Mouse (Mus musculus): ENCODE data around the gene Prdx1. TPM values are rescaled to one million over a fixed set of nuclear protein-coding genes. Genes with fewer than 3 reads are reported as not detected.

Prdx1 gene
- polyA plus RNA-seq, 1 experiment from 2014 or later: 985 TPM

Other genes starting within 250 kb of the Prdx1 start
- 31.9 and 59.0 TPM in 2 replicates for gene Mast2, start 221.4 kb upstream of the Prdx1 start, polyA plus RNA-seq (2014; fragmentation: Nextera tagmentation; extraction: Ambion mirVana)
- gene Ipp, start 178.0 kb upstream of the Prdx1 start, polyA plus RNA-seq (2014; fragmentation: Nextera tagmentation; extraction: Ambion mirVana): 5.5 and 5.6 TPM in 2 replicates
- 34.5 and 38.1 TPM in 2 replicates for gene Tmem69, start 129.6 kb upstream of the Prdx1 start, polyA plus RNA-seq (2014; fragmentation: Nextera tagmentation; extraction: Ambion mirVana)
- gene Gpbp1l1, start 127.9 kb upstream of the Prdx1 start, polyA plus RNA-seq (2014; fragmentation: Nextera tagmentation; extraction: Ambion mirVana): 35.9 and 36.0 TPM in 2 replicates
- 2.8 and 2.9 TPM in 2 replicates for gene Ccdc17, start 88.9 kb upstream of the Prdx1 start, polyA plus RNA-seq (2014; fragmentation: Nextera tagmentation; extraction: Ambion mirVana)
- gene Nasp, start 57.6 kb upstream of the Prdx1 start, polyA plus RNA-seq (2014; fragmentation: Nextera tagmentation; extraction: Ambion mirVana): 270 and 283 TPM in 2 replicates
- 600 and 609 TPM in 2 replicates for gene Akr1a1, start 33.9 kb upstream of the Prdx1 start, polyA plus RNA-seq (2014; fragmentation: Nextera tagmentation; extraction: Ambion mirVana)
- 23.3 and 30.9 TPM in 2 replicates for gene Mmachc, start 22.9 kb downstream of the Prdx1 start, polyA plus RNA-seq (2014; fragmentation: Nextera tagmentation; extraction: Ambion mirVana)
- 28.5 and 34.1 TPM in 2 replicates for gene Ccdc163, start 23.0 kb downstream of the Prdx1 start, polyA plus RNA-seq (2014; fragmentation: Nextera tagmentation; extraction: Ambion mirVana)
- gene Tesk2, start 35.4 kb downstream of the Prdx1 start, polyA plus RNA-seq (2014; fragmentation: Nextera tagmentation; extraction: Ambion mirVana): 5.9 and 7.7 TPM in 2 replicates
- 33.4 and 34.0 TPM in 2 replicates for gene Toe1, start 122.1 kb downstream of the Prdx1 start, polyA plus RNA-seq (2014; fragmentation: Nextera tagmentation; extraction: Ambion mirVana)
- 14.4 and 16.6 TPM in 2 replicates for gene Mutyh, start 122.2 kb downstream of the Prdx1 start, polyA plus RNA-seq (2014; fragmentation: Nextera tagmentation; extraction: Ambion mirVana)
- 0.63 and 1.0 TPM in 2 replicates for gene Hpdl, start 136.2 kb downstream of the Prdx1 start, polyA plus RNA-seq (2014; fragmentation: Nextera tagmentation; extraction: Ambion mirVana)
- gene Zswim5, start 191.8 kb downstream of the Prdx1 start, polyA plus RNA-seq (2014; fragmentation: Nextera tagmentation; extraction: Ambion mirVana): 9.8 and 10.4 TPM in 2 replicates

All from hindbrain, embryonic 11.5 days (tissue).